Mouse (Mus musculus): ENCODE measurements around the gene Ifrd2. TPM values are rescaled to one million over a fixed set of nuclear protein-coding genes. Genes with fewer than 3 reads are reported as not detected.

Gene Ifrd2
- 66.6 and 82.7 TPM in 2 replicates for total RNA-seq (2012; rRNA removed)

- H3K9me3 ChIP-seq (ENCODE audit: control insufficient read depth, insufficient read depth, low read depth, low read length) = no peaks in the 10 kb centered on the region
- 0 out of 2 replicates have a peak within 1 kb of the TSS, but pooled peaks have one; percentile 16 for H3K27ac ChIP-seq (ENCODE audit: insufficient read depth, low read depth, low read length, poor library complexity, severe bottlenecking)
- H3K9ac ChIP-seq (ENCODE audit: insufficient read depth, low read depth, low read length, poor library complexity, severe bottlenecking) = peak within 1 kb of the TSS; percentile 87
- H3K4me1 ChIP-seq (ENCODE audit: control insufficient read depth in 2 of 2, insufficient read depth in 2 of 2, low read length in 2 of 2, poor library complexity in 1 of 2) = peaks cover 0 to 17% of the 10 kb centered on the region in 2 experiments; a peak in 2 of 4 replicates
- peak; percentile 99 for TF ChIP-seq HCFC1 (IDR thresholded peaks at IDR 0.05; ENCODE audit: borderline replicate concordance, insufficient read depth, low read length)
- no peak for TF ChIP-seq CHD2 (IDR thresholded peaks at IDR 0.05; ENCODE audit: low read depth, low read length)
- no peak for TF ChIP-seq ZNF384 (IDR thresholded peaks at IDR 0.05; ENCODE audit: low read depth, low read length)
- TF ChIP-seq ZC3H11A (IDR thresholded peaks at IDR 0.05; ENCODE audit: borderline replicate concordance, low read depth, low read length) = no peak
- TF ChIP-seq MAFK (IDR thresholded peaks at IDR 0.05; ENCODE audit: insufficient read depth, low read depth, low read length) = no peak
- DNase-seq (ENCODE audit: low read depth, low spot score) = peak; percentile 95
- in situ Hi-C loops (cut with MboI; ENCODE audit: low sequenced_read_pairs in 2 of 2, unreplicated experiment in 2 of 2) = no loop called here
- H3K36me3 ChIP-seq (ENCODE audit: control insufficient read depth, insufficient read depth, low read length, poor library complexity, severe bottlenecking) = peaks cover 26% of the 10 kb centered on the region
- peak within 1 kb of the TSS; percentile 83 to 86 for H3K4me3 ChIP-seq (ENCODE audit: insufficient read depth in 1 of 2, low read depth in 1 of 2, low read length in 2 of 2, poor library complexity in 1 of 2, severe bottlenecking in 1 of 2)
Measured at GRCm38 (mm10) chr9:107586974-107587832, at the start of gene Ifrd2. Gene Ifrd2 (plus strand): TSS chr9:107587642.

DNA sequence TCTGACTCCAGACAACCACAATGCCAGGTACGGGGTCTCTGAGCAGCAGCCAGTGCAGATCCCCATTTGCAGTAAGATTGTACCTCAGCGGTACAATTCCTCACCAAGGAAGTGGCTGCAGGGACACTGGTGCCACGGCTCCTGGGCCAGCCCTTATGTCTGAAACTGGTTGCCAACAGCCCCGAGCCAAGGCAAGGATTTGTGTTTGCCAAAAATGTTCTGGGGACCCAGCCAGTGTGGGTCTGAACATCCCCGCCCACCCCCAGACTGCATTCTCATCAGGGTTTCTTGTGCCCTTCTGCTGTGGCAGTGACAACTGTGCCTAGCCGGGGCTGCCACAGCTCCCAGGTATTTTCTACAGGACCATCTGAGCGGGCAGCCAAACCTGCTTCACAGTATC, 49.2 kb upstream of the Ifrd2 start:
- TF ChIP-seq ZC3H11A (IDR thresholded peaks at IDR 0.05; ENCODE audit: borderline replicate concordance, low read depth, low read length) = no peak
- H3K4me1 ChIP-seq (ENCODE audit: control insufficient read depth in 2 of 2, insufficient read depth in 2 of 2, low read length in 2 of 2, poor library complexity in 1 of 2) = peaks cover 4 to 15% of the 10 kb centered on the region in 2 experiments; a peak in 3 of 4 replicates
- H3K9ac ChIP-seq (ENCODE audit: insufficient read depth, low read depth, low read length, poor library complexity, severe bottlenecking) = no peak overlapping the region
- no peak overlapping the region for H3K27ac ChIP-seq (ENCODE audit: insufficient read depth, low read depth, low read length, poor library complexity, severe bottlenecking)
- DNase-seq (ENCODE audit: low read depth, low spot score) = no peak
- in situ Hi-C loops (cut with MboI; ENCODE audit: low sequenced_read_pairs in 2 of 2, unreplicated experiment in 2 of 2) = no loop called here
- no peak overlapping the region for H3K4me3 ChIP-seq (ENCODE audit: insufficient read depth in 1 of 2, low read depth in 1 of 2, low read length in 2 of 2, poor library complexity in 1 of 2, severe bottlenecking in 1 of 2)
- H3K9me3 ChIP-seq (ENCODE audit: control insufficient read depth, insufficient read depth, low read depth, low read length) = no peaks in the 10 kb centered on the region
- H3K36me3 ChIP-seq (ENCODE audit: control insufficient read depth, insufficient read depth, low read length, poor library complexity, severe bottlenecking) = peaks cover 22% of the 10 kb centered on the region

- TF ChIP-seq ZC3H11A (IDR thresholded peaks at IDR 0.05; ENCODE audit: borderline replicate concordance, low read depth, low read length) (no peak), HCFC1 (IDR thresholded peaks at IDR 0.05; ENCODE audit: borderline replicate concordance, insufficient read depth, low read length) (no peak), MAFK (IDR thresholded peaks at IDR 0.05; ENCODE audit: insufficient read depth, low read depth, low read length) (no peak), CHD2 (IDR thresholded peaks at IDR 0.05; ENCODE audit: low read depth, low read length) (no peak), ZNF384 (IDR thresholded peaks at IDR 0.05; ENCODE audit: low read depth, low read length) (no peak)
- peaks cover 4 to 17% of the 10 kb centered on the region in 2 experiments; a peak in 3 of 4 replicates for H3K4me1 ChIP-seq (ENCODE audit: control insufficient read depth in 2 of 2, insufficient read depth in 2 of 2, low read length in 2 of 2, poor library complexity in 1 of 2)
- in situ Hi-C loops (cut with MboI; ENCODE audit: low sequenced_read_pairs in 2 of 2, unreplicated experiment in 2 of 2) = no loop called here
- peaks cover 22% of the 10 kb centered on the region for H3K36me3 ChIP-seq (ENCODE audit: control insufficient read depth, insufficient read depth, low read length, poor library complexity, severe bottlenecking)
- H3K4me3 ChIP-seq (ENCODE audit: insufficient read depth in 1 of 2, low read depth in 1 of 2, low read length in 2 of 2, poor library complexity in 1 of 2, severe bottlenecking in 1 of 2) = no peak overlapping the region
- H3K9me3 ChIP-seq (ENCODE audit: control insufficient read depth, insufficient read depth, low read depth, low read length) = no peaks in the 10 kb centered on the region
- H3K9ac ChIP-seq (ENCODE audit: insufficient read depth, low read depth, low read length, poor library complexity, severe bottlenecking) = no peak overlapping the region
- DNase-seq (ENCODE audit: low read depth, low spot score) = no peak
- no peak overlapping the region for H3K27ac ChIP-seq (ENCODE audit: insufficient read depth, low read depth, low read length, poor library complexity, severe bottlenecking)
Measured at GRCm38 (mm10) chr9:107538711-107539110, 48.7 kb upstream of the Ifrd2 start.

DNA sequence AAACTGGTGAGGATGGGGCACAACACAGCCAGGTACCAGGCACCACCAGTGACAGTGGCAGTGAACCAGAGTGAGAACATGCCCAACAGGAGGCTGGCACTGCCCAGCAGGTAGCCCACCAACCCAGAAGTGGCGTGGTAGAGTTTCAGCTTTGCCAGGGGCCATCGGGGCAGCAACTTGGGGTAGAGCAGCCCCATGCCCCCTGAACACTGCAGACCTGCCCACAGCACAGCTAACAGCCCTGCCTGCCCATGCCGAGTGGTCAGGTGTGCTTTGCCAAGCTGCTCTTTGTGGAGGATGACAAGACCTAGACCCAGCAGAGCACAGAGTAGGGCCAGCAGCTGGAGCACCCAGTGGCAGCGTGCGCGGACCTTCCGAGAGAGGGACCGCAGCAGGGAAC, 47.5 kb upstream of the Ifrd2 start:
- H3K4me1 ChIP-seq (ENCODE audit: control insufficient read depth in 2 of 2, insufficient read depth in 2 of 2, low read length in 2 of 2, poor library complexity in 1 of 2) = peaks cover 4 to 19% of the 10 kb centered on the region in 2 experiments; a peak in 3 of 4 replicates
- peaks cover 28% of the 10 kb centered on the region for H3K36me3 ChIP-seq (ENCODE audit: control insufficient read depth, insufficient read depth, low read length, poor library complexity, severe bottlenecking)

More for the DNA sequence above, 47.5 kb upstream of the Ifrd2 start:
- no peak for TF ChIP-seq CHD2 (IDR thresholded peaks at IDR 0.05; ENCODE audit: low read depth, low read length)
- no peak for TF ChIP-seq MAFK (IDR thresholded peaks at IDR 0.05; ENCODE audit: insufficient read depth, low read depth, low read length)
- no peak for TF ChIP-seq ZC3H11A (IDR thresholded peaks at IDR 0.05; ENCODE audit: borderline replicate concordance, low read depth, low read length)
- no peak for TF ChIP-seq ZNF384 (IDR thresholded peaks at IDR 0.05; ENCODE audit: low read depth, low read length)
- no peak for TF ChIP-seq HCFC1 (IDR thresholded peaks at IDR 0.05; ENCODE audit: borderline replicate concordance, insufficient read depth, low read length)
- Histone ChIP-seq H3K27ac (ENCODE audit: insufficient read depth, low read depth, low read length, poor library complexity, severe bottlenecking) (no peak overlapping the region), H3K4me3 (ENCODE audit: insufficient read depth in 1 of 2, low read depth in 1 of 2, low read length in 2 of 2, poor library complexity in 1 of 2, severe bottlenecking in 1 of 2) (no peak overlapping the region), H3K9ac (ENCODE audit: insufficient read depth, low read depth, low read length, poor library complexity, severe bottlenecking) (no peak overlapping the region), H3K9me3 (ENCODE audit: control insufficient read depth, insufficient read depth, low read depth, low read length) (no peaks in the 10 kb centered on the region)
- in situ Hi-C loops (cut with MboI; ENCODE audit: low sequenced_read_pairs in 2 of 2, unreplicated experiment in 2 of 2) = no loop called here
- no peak for DNase-seq (ENCODE audit: low read depth, low spot score)

Measured in ES-E14 (cell line).